Mouse (Mus musculus) neural tube, embryonic 13.5 days (tissue): ENCODE measurements around the gene Hhipl1. TPM values are rescaled to one million over a fixed set of nuclear protein-coding genes. Genes with fewer than 3 reads are reported as not detected.

ENCODE experiments used
- ATAC-seq: fragments of 200-750 bp; cut with Nextera tagmentation; 2 replicates; pipeline ENCODE4 v1.8.0; 2017; ENCODE audit warnings: low read depth, mild to moderate bottlenecking, moderate TSS enrichment, moderate library complexity
- H3K27ac ChIP-seq: fragments of 300-500 bp; sonication (generic); replicated peaks from 2 replicates; pipeline ENCODE4 v1.5.1; 2015; ENCODE audit warnings: moderate library complexity, mild to moderate bottlenecking, inconsistent platforms
- H3K27me3 ChIP-seq: fragments of 300-500 bp; sonication (generic); 2 replicates; pipeline ENCODE4 v1.6.1; 2015; ENCODE audit warnings: mild to moderate bottlenecking, inconsistent platforms
- H3K36me3 ChIP-seq: fragments of 300-500 bp; sonication (generic); 2 replicates; pipeline ENCODE4 v1.6.1; 2015; ENCODE audit warnings: mild to moderate bottlenecking, inconsistent platforms
- H3K4me1 ChIP-seq: fragments of 300-500 bp; sonication (generic); replicated peaks from 2 replicates; pipeline ENCODE4 v1.6.1; 2015; ENCODE audit warnings: inconsistent platforms
- H3K4me2 ChIP-seq: fragments of 300-500 bp; sonication (generic); 2 replicates; pipeline ENCODE4 v1.6.1; 2015; ENCODE audit warnings: inconsistent platforms, mild to moderate bottlenecking, moderate library complexity
- H3K4me3 ChIP-seq: fragments of 300-500 bp; sonication (generic); 2 replicates; pipeline ENCODE4 v1.5.1; 2015; ENCODE audit warnings: mild to moderate bottlenecking, inconsistent platforms
- H3K9ac ChIP-seq: fragments of 300-500 bp; sonication (generic); 2 replicates; pipeline ENCODE4 v1.6.1; 2015; ENCODE audit warnings: moderate library complexity, mild to moderate bottlenecking, inconsistent platforms
- H3K9me3 ChIP-seq: fragments of 300-500 bp; sonication (generic); 2 replicates; pipeline ENCODE4 v1.6.1; 2016; ENCODE audit warnings: inconsistent platforms
- WGBS: fragments of 180-500 bp; shearing (Covaris S2); methylation state at CpG from one replicate; pipeline ENCODE4 v1.1.7; 2015; 5-methylcytosine and 5-hydroxymethylcytosine counted together
- polyA plus RNA-seq: library from polyadenylated mRNA; unstranded; fragments of >200 nt; fragmentation: Nextera tagmentation; extraction: Ambion mirVana; gene quantifications from 2 replicates; pipeline ENCODE4 v1.2.1, GENCODE M21; 2015

Gene Hhipl1
- 1.6 TPM in 2 replicates for polyA plus RNA-seq

- peaks cover 10% of the 10 kb centered on the region; the same call in 1 of the 2 replicates for H3K27me3 ChIP-seq
- no peaks in the 10 kb centered on the region for H3K36me3 ChIP-seq
- WGBS: 4% methylated on average over 67 of the region's 67 CpGs
- peak within 1 kb of the TSS; percentile 57 for H3K4me3 ChIP-seq
- H3K9ac ChIP-seq: peak within 1 kb of the TSS; percentile 74
- peak within 1 kb of the TSS; percentile 19; the same call in 1 of the 2 replicates for H3K27ac ChIP-seq
- peak within 1 kb of the TSS; percentile 77 for H3K4me2 ChIP-seq
- H3K4me1 ChIP-seq: peaks cover 13% of the 10 kb centered on the region
- no peaks in the 10 kb centered on the region for H3K9me3 ChIP-seq
- ATAC-seq: peak; percentile 61
Measured at GRCm38 (mm10) chr12:108305812-108306794, at the start of gene Hhipl1. TSS of gene Hhipl1 (plus strand) at chr12:108306270.

GRCm38 (mm10) chr12:108256734-108257133, 49.3 kb upstream of the Hhipl1 start:
- WGBS: 43% methylated on average over 10 of the region's 10 CpGs
- Histone ChIP-seq H3K9me3 (no peaks in the 10 kb centered on the region), H3K27ac (0 out of 2 replicates have a peak overlapping the region, but pooled peaks have one; percentile 39), H3K4me2 (no peak overlapping the region), H3K9ac (peak overlapping the region; percentile 50; the same call in 1 of the 2 replicates), H3K4me1 (peaks cover 93% of the 10 kb centered on the region), H3K27me3 (no peaks in the 10 kb centered on the region), H3K4me3 (no peak overlapping the region), H3K36me3 (no peaks in the 10 kb centered on the region)
- ATAC-seq: no peak

- Histone ChIP-seq H3K9ac (peak overlapping the region; percentile 52; the same call in 1 of the 2 replicates), H3K4me2 (no peak overlapping the region)
Measured at GRCm38 (mm10) chr12:108259322-108260049, 46.6 kb upstream of the Hhipl1 start.

GRCm38 (mm10) chr12:108260950-108261349, 45.1 kb upstream of the Hhipl1 start:
- Histone ChIP-seq H3K4me2 (no peak overlapping the region), H3K9me3 (no peaks in the 10 kb centered on the region), H3K4me1 (peaks cover 94% of the 10 kb centered on the region), H3K9ac (no peak overlapping the region), H3K27ac (no peak overlapping the region; the same call in 1 of the 2 replicates), H3K36me3 (no peaks in the 10 kb centered on the region), H3K4me3 (no peak overlapping the region), H3K27me3 (no peaks in the 10 kb centered on the region)
- WGBS: 78% methylated on average over 12 of the region's 12 CpGs
- no peak for ATAC-seq

More at GRCm38 (mm10) chr12:108259322-108260049, 46.6 kb upstream of the Hhipl1 start:
- Histone ChIP-seq H3K4me3 (no peak overlapping the region), H3K4me1 (peaks cover 93% of the 10 kb centered on the region), H3K27ac (peak overlapping the region; percentile 69), H3K27me3 (no peaks in the 10 kb centered on the region), H3K36me3 (no peaks in the 10 kb centered on the region), H3K9me3 (no peaks in the 10 kb centered on the region)
- WGBS: 69% methylated on average over 24 of the region's 24 CpGs
- ATAC-seq: no peak

DNA sequence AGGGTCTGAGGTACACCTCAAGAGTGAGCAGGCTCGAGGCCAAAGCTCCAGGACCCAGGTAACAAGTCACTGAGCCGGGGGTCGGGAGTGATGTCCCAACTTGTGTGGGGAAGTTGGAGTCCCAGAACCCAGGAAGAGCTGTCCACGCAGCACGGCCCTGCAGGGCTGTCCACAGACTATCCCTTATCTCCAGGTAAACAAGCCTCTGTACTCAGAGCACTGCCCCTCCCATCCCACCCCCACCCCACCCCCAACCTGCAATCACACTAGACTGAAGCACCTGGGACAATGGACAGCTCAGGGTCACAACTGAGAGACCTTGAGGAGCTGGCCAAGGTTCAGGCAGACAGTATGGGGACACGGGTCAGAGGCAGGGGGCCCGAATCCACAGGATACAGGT, 41.2 kb upstream of the Hhipl1 start:
- WGBS: 71% methylated on average over 7 of the region's 7 CpGs
- ATAC-seq: no peak

GRCm38 (mm10) chr12:108265831-108266619, 40.0 kb upstream of the Hhipl1 start:
- peak overlapping the region; percentile 25 for H3K4me3 ChIP-seq
- H3K9me3 ChIP-seq: no peaks in the 10 kb centered on the region
- WGBS: 7% methylated on average over 27 of the region's 27 CpGs
- no peaks in the 10 kb centered on the region for H3K27me3 ChIP-seq
- H3K36me3 ChIP-seq: no peaks in the 10 kb centered on the region
- peak overlapping the region; percentile 94 for H3K27ac ChIP-seq
- H3K9ac ChIP-seq: peak overlapping the region; percentile 76
- peak overlapping the region; percentile 57 for H3K4me2 ChIP-seq
- ATAC-seq: peak; percentile 71
- H3K4me1 ChIP-seq: peaks cover 97% of the 10 kb centered on the region

More for the DNA sequence above, 41.2 kb upstream of the Hhipl1 start:
- H3K27me3 ChIP-seq: no peaks in the 10 kb centered on the region
- no peak overlapping the region for H3K4me3 ChIP-seq
- H3K4me2 ChIP-seq: peak overlapping the region; percentile 57; the same call in 1 of the 2 replicates
- H3K4me1 ChIP-seq: peaks cover 97% of the 10 kb centered on the region
- H3K9me3 ChIP-seq: no peaks in the 10 kb centered on the region
- H3K36me3 ChIP-seq: no peaks in the 10 kb centered on the region
- H3K9ac ChIP-seq: peak overlapping the region; percentile 76
- H3K27ac ChIP-seq: peak overlapping the region; percentile 94

- Histone ChIP-seq H3K9ac (no peak overlapping the region), H3K4me1 (peaks cover 99% of the 10 kb centered on the region), H3K4me3 (no peak overlapping the region), H3K36me3 (peaks cover 2% of the 10 kb centered on the region; the same call in 1 of the 2 replicates), H3K27ac (peak overlapping the region; percentile 94), H3K9me3 (no peaks in the 10 kb centered on the region), H3K4me2 (no peak overlapping the region; the same call in 1 of the 2 replicates), H3K27me3 (no peaks in the 10 kb centered on the region)
- no peak for ATAC-seq
- 73% methylated on average over 7 of the region's 7 CpGs for WGBS
Measured at GRCm38 (mm10) chr12:108267653-108268052, 38.4 kb upstream of the Hhipl1 start.

- no peaks in the 10 kb centered on the region for H3K27me3 ChIP-seq
- H3K4me1 ChIP-seq: peaks cover 99% of the 10 kb centered on the region
- H3K9ac ChIP-seq: no peak overlapping the region
- no peak overlapping the region for H3K4me2 ChIP-seq
- WGBS: 82% methylated on average over 10 of the region's 10 CpGs
- no peak for ATAC-seq
- peaks cover 2% of the 10 kb centered on the region; the same call in 1 of the 2 replicates for H3K36me3 ChIP-seq
- no peak overlapping the region for H3K4me3 ChIP-seq
- H3K27ac ChIP-seq: no peak overlapping the region
- H3K9me3 ChIP-seq: no peaks in the 10 kb centered on the region
Measured at GRCm38 (mm10) chr12:108268970-108269369, 37.1 kb upstream of the Hhipl1 start.

DNA sequence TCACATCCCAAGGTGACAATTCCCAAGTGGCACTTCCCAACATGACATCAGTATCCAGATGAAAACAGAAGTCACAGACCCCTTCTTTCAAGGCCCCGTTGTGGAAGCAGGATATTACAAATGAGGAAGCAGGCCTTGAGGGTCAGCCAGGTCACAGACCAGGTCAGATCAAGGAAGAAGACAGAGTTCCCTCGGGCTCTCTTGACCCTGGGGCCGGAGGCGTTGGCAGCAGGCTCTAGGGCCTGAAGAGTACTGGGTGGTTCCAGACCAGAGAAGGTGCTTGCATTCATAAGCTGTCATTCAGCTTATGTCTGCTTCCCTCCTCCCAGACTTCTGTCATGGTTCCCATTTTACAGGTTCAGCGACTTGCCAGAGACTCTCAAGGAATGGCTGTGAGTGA, 36.4 kb upstream of the Hhipl1 start:
- Histone ChIP-seq H3K27me3 (no peaks in the 10 kb centered on the region), H3K36me3 (peaks cover 2% of the 10 kb centered on the region; the same call in 1 of the 2 replicates), H3K27ac (no peak overlapping the region), H3K9ac (no peak overlapping the region), H3K4me3 (no peak overlapping the region), H3K4me1 (peaks cover 94% of the 10 kb centered on the region), H3K9me3 (no peaks in the 10 kb centered on the region), H3K4me2 (peak overlapping the region; percentile 89; the same call in 1 of the 2 replicates)
- 75% methylated on average over 5 of the region's 5 CpGs for WGBS
- no peak for ATAC-seq

GRCm38 (mm10) chr12:108270240-108270919, 35.7 kb upstream of the Hhipl1 start:
- Histone ChIP-seq H3K9me3 (no peaks in the 10 kb centered on the region), H3K9ac (peak overlapping the region; percentile 94), H3K4me3 (0 out of 2 replicates have a peak overlapping the region, but pooled peaks have one; percentile 10), H3K4me2 (peak overlapping the region; percentile 89), H3K27ac (peak overlapping the region; percentile 62; the same call in 1 of the 2 replicates), H3K36me3 (peaks cover 2% of the 10 kb centered on the region; the same call in 1 of the 2 replicates), H3K27me3 (no peaks in the 10 kb centered on the region), H3K4me1 (peaks cover 87% of the 10 kb centered on the region)
- no peak for ATAC-seq
- WGBS: 66% methylated on average over 13 of the region's 13 CpGs
